Mouse (Mus musculus) cerebellum, postnatal 36 days (tissue): ENCODE data around the gene Pdia6.
A peak's percentile ranks its signal among the peaks of the same experiment; 100 is the strongest.

ENCODE experiments used
- DNase-seq, 2 experiments: peaks; one replicate each; pipeline ENCODE4 v3.0.0; 2021 to 2022; ENCODE audit warnings: mixed read lengths in 2 of 2

Pdia6 gene

GRCm38 (mm10) chr12:17265971-17266672 lies at the start of gene Pdia6:
Pdia6 (plus strand) TSS chr12:17266545.
- DNase-seq: peak; percentile 93

GRCm38 (mm10) chr12:17218390-17218789 lies 48.0 kb upstream of the Pdia6 start:
- DNase-seq: no peak

GRCm38 (mm10) chr12:17219107-17219506 lies 47.2 kb upstream of the Pdia6 start:
- no peak for DNase-seq

- no peak for DNase-seq
Observed at GRCm38 (mm10) chr12:17220631-17221030, 45.7 kb upstream of the Pdia6 start.

- DNase-seq: no peak
Observed at GRCm38 (mm10) chr12:17221891-17222428, 44.4 kb upstream of the Pdia6 start.

GRCm38 (mm10) chr12:17223050-17223449 lies 43.3 kb upstream of the Pdia6 start:
- DNase-seq: no peak

GRCm38 (mm10) chr12:17225012-17225411 lies 41.3 kb upstream of the Pdia6 start:
- peak; percentile 89 to 92 for DNase-seq

GRCm38 (mm10) chr12:17227903-17228302 lies 38.4 kb upstream of the Pdia6 start:
- no peak for DNase-seq

- no peak for DNase-seq
Observed at GRCm38 (mm10) chr12:17230581-17230980, 35.8 kb upstream of the Pdia6 start.

- DNase-seq: no peak
Observed at GRCm38 (mm10) chr12:17231513-17231912, 34.8 kb upstream of the Pdia6 start.

- no peak for DNase-seq
Observed at GRCm38 (mm10) chr12:17235535-17236313, 30.6 kb upstream of the Pdia6 start.

GRCm38 (mm10) chr12:17238588-17239427 lies 27.5 kb upstream of the Pdia6 start:
- no peak for DNase-seq

GRCm38 (mm10) chr12:17239428-17239688 lies 27.0 kb upstream of the Pdia6 start:
- DNase-seq: no peak

GRCm38 (mm10) chr12:17241016-17241415 lies 25.3 kb upstream of the Pdia6 start:
- no peak for DNase-seq

GRCm38 (mm10) chr12:17241614-17242013 lies 24.7 kb upstream of the Pdia6 start:
- no peak for DNase-seq

GRCm38 (mm10) chr12:17242041-17242440 lies 24.3 kb upstream of the Pdia6 start:
- no peak for DNase-seq

- DNase-seq: no peak
Observed at GRCm38 (mm10) chr12:17250962-17251361, 15.4 kb upstream of the Pdia6 start.

GRCm38 (mm10) chr12:17253069-17253468 lies 13.3 kb upstream of the Pdia6 start:
- DNase-seq: peak; percentile 53 to 70

- DNase-seq: no peak
Observed at GRCm38 (mm10) chr12:17255602-17256001, 10.7 kb upstream of the Pdia6 start.

GRCm38 (mm10) chr12:17256905-17257304 lies 9.4 kb upstream of the Pdia6 start:
- DNase-seq: peak; percentile 48 to 63

- DNase-seq: no peak
Observed at GRCm38 (mm10) chr12:17258431-17258830, 7.9 kb upstream of the Pdia6 start.

GRCm38 (mm10) chr12:17261005-17261404 lies 5.3 kb upstream of the Pdia6 start:
- no peak for DNase-seq

- no peak for DNase-seq
Observed at GRCm38 (mm10) chr12:17263881-17264280, 2.5 kb upstream of the Pdia6 start.
